Mouse (Mus musculus) lung, postnatal 0 days (tissue): ENCODE results near the gene Sf3a2.

Source experiments
- CTCF ChIP-seq: IDR thresholded peaks from 2 replicates; pipeline ENCODE4 v1.5.1; 2016; ENCODE audit warnings: antibody characterized with exemption, mild to moderate bottlenecking
- EP300 ChIP-seq: IDR thresholded peaks from 2 replicates; pipeline ENCODE4 v1.6.1; 2016; ENCODE audit warnings: antibody characterized with exemption, mild to moderate bottlenecking, control low read depth

GRCm38 (mm10) chr10:80827870-80828420 is 29.9 kb downstream of the Sf3a2 start:
- TF ChIP-seq EP300 (no peak), CTCF (no peak)
